Mouse (Mus musculus): ENCODE measurements at regions not wholly inside any gene's neighbourhood (a gene's known extent, or its start where the extent isn't known, plus 50 kb on each side); places are given as distances from the start of the nearest gene placed in this dataset.

- no peak overlapping the region for H3K4me3 ChIP-seq (ENCODE audit: low read depth, low read length)
- H3K9me3 ChIP-seq (ENCODE audit: low read length): no peaks in the 10 kb centered on the region
- no peak for ATAC-seq
- H3K4me1 ChIP-seq (ENCODE audit: insufficient read depth): peaks cover 6% of the 10 kb centered on the region; the same call in 1 of the 2 replicates
- H3K9ac ChIP-seq: no peak overlapping the region
- H3K27me3 ChIP-seq (ENCODE audit: insufficient read depth, low read length): 0 out of 2 replicates have a peak, but pooled peaks cover 4% of the 10 kb centered on the region
- H3K36me3 ChIP-seq (ENCODE audit: insufficient read depth): no peaks in the 10 kb centered on the region
- H3K27ac ChIP-seq (ENCODE audit: low read depth, low read length): no peak overlapping the region
- DNase-seq: peak; percentile 12
- no peak for TF ChIP-seq CTCF (IDR thresholded peaks at IDR 0.05; ENCODE audit: low read depth)
- H3K4me2 ChIP-seq (ENCODE audit: low read depth): no peak overlapping the region
- 20% methylated on average over 16 of the region's 16 CpGs for WGBS
Observed at GRCm38 (mm10) chr2:160503597-160504393, 136.9 kb upstream of the Mafb start.

GRCm38 (mm10) chr2:160504394-160504657 lies 137.5 kb upstream of the Mafb start:
- H3K36me3 ChIP-seq (ENCODE audit: insufficient read depth): no peaks in the 10 kb centered on the region
- ATAC-seq (no peak), DNase-seq (no peak)
- 47% methylated on average over 4 of the region's 4 CpGs for WGBS
- H3K27ac ChIP-seq (ENCODE audit: low read depth, low read length): no peak overlapping the region
- H3K9me3 ChIP-seq (ENCODE audit: low read length): no peaks in the 10 kb centered on the region
- no peak overlapping the region for H3K9ac ChIP-seq
- H3K4me2 ChIP-seq (ENCODE audit: low read depth): no peak overlapping the region
- peaks cover 6% of the 10 kb centered on the region; the same call in 1 of the 2 replicates for H3K4me1 ChIP-seq (ENCODE audit: insufficient read depth)
- no peak for TF ChIP-seq CTCF (IDR thresholded peaks at IDR 0.05; ENCODE audit: low read depth)
- H3K4me3 ChIP-seq (ENCODE audit: low read depth, low read length): no peak overlapping the region
- 0 out of 2 replicates have a peak, but pooled peaks cover 4% of the 10 kb centered on the region for H3K27me3 ChIP-seq (ENCODE audit: insufficient read depth, low read length)

- Histone ChIP-seq H3K4me1 (ENCODE audit: insufficient read depth) (peaks cover 6% of the 10 kb centered on the region), H3K9me3 (ENCODE audit: low read length) (no peaks in the 10 kb centered on the region), H3K27ac (ENCODE audit: low read depth, low read length) (no peak overlapping the region), H3K4me3 (ENCODE audit: low read depth, low read length) (no peak overlapping the region), H3K36me3 (ENCODE audit: insufficient read depth) (no peaks in the 10 kb centered on the region), H3K4me2 (ENCODE audit: low read depth) (no peak overlapping the region), H3K27me3 (ENCODE audit: insufficient read depth, low read length) (peaks cover 7% of the 10 kb centered on the region; the same call in 1 of the 2 replicates), H3K9ac (no peak overlapping the region)
- no peak for ATAC-seq
- 43% methylated on average over 9 of the region's 9 CpGs for WGBS
- no peak for DNase-seq
- TF ChIP-seq CTCF (IDR thresholded peaks at IDR 0.05; ENCODE audit: low read depth): no peak
Observed at GRCm38 (mm10) chr2:160507371-160507770, 138.3 kb upstream of the Top1 start.

- no peak overlapping the region for H3K4me2 ChIP-seq (ENCODE audit: low read depth)
- no peaks in the 10 kb centered on the region for H3K36me3 ChIP-seq (ENCODE audit: insufficient read depth)
- no peak for TF ChIP-seq CTCF (IDR thresholded peaks at IDR 0.05; ENCODE audit: low read depth)
- no peak overlapping the region for H3K27ac ChIP-seq (ENCODE audit: low read depth, low read length)
- H3K9me3 ChIP-seq (ENCODE audit: low read length): no peaks in the 10 kb centered on the region
- ATAC-seq (peak; percentile 28), DNase-seq (peak; percentile 37)
- H3K9ac ChIP-seq: no peak overlapping the region
- peaks cover 6% of the 10 kb centered on the region for H3K4me1 ChIP-seq (ENCODE audit: insufficient read depth)
- no peak overlapping the region for H3K4me3 ChIP-seq (ENCODE audit: low read depth, low read length)
- 40% methylated on average over 22 of the region's 22 CpGs for WGBS
- peaks cover 7% of the 10 kb centered on the region; the same call in 1 of the 2 replicates for H3K27me3 ChIP-seq (ENCODE audit: insufficient read depth, low read length)
Observed at GRCm38 (mm10) chr2:160507816-160508564, 137.7 kb upstream of the Top1 start.

GRCm38 (mm10) chr2:160510159-160510558 lies 135.5 kb upstream of the Top1 start:
- Histone ChIP-seq H3K9ac (no peak overlapping the region), H3K27ac (ENCODE audit: low read depth, low read length) (no peak overlapping the region), H3K4me1 (ENCODE audit: insufficient read depth) (no peaks in the 10 kb centered on the region; the same call in 1 of the 2 replicates), H3K9me3 (ENCODE audit: low read length) (no peaks in the 10 kb centered on the region), H3K27me3 (ENCODE audit: insufficient read depth, low read length) (peaks cover 3% of the 10 kb centered on the region; the same call in 1 of the 2 replicates), H3K36me3 (ENCODE audit: insufficient read depth) (no peaks in the 10 kb centered on the region), H3K4me3 (ENCODE audit: low read depth, low read length) (no peak overlapping the region), H3K4me2 (ENCODE audit: low read depth) (no peak overlapping the region)
- TF ChIP-seq CTCF (IDR thresholded peaks at IDR 0.05; ENCODE audit: low read depth): no peak
- 93% methylated on average over 5 of the region's 5 CpGs for WGBS
- DNase-seq (no peak), ATAC-seq (0 out of 2 replicates have a peak, but pooled peaks have one; percentile 2)

GRCm38 (mm10) chr2:160510635-160511421 lies 134.9 kb upstream of the Top1 start:
- Histone ChIP-seq H3K27ac (ENCODE audit: low read depth, low read length) (no peak overlapping the region), H3K4me2 (ENCODE audit: low read depth) (no peak overlapping the region), H3K9me3 (ENCODE audit: low read length) (no peaks in the 10 kb centered on the region), H3K9ac (no peak overlapping the region), H3K27me3 (ENCODE audit: insufficient read depth, low read length) (peaks cover 3% of the 10 kb centered on the region; the same call in 1 of the 2 replicates), H3K4me1 (ENCODE audit: insufficient read depth) (no peaks in the 10 kb centered on the region; the same call in 1 of the 2 replicates), H3K4me3 (ENCODE audit: low read depth, low read length) (no peak overlapping the region), H3K36me3 (ENCODE audit: insufficient read depth) (no peaks in the 10 kb centered on the region)
- TF ChIP-seq CTCF (IDR thresholded peaks at IDR 0.05; ENCODE audit: low read depth): no peak
- 35% methylated on average over 14 of the region's 14 CpGs for WGBS
- DNase-seq: peak; percentile 65
- peak; percentile 83 for ATAC-seq
